Mouse (Mus musculus) midbrain, embryonic 10.5 days (tissue): ENCODE results near the gene Fntb. TPM values are rescaled to one million over a fixed set of nuclear protein-coding genes. Genes with fewer than 3 reads are reported as not detected.

Source experiments
- DNase-seq: peaks from one replicate; pipeline ENCODE4 v3.0.0-alpha.2; 2017; ENCODE audit warnings: low spot score
- H3K27ac ChIP-seq: fragments of 300-500 bp; sonication (generic); replicated peaks from 2 replicates; pipeline ENCODE4 v1.5.1; 2016; ENCODE audit warnings: mild to moderate bottlenecking
- H3K27me3 ChIP-seq: fragments of 300-500 bp; sonication (generic); 2 replicates; pipeline ENCODE4 v1.6.1; 2016; ENCODE audit warnings: low read depth, mild to moderate bottlenecking; ENCODE audit not compliant: poor library complexity, severe bottlenecking
- H3K36me3 ChIP-seq: fragments of 300-500 bp; sonication (generic); 2 replicates; pipeline ENCODE4 v1.6.1; 2016; ENCODE audit warnings: mild to moderate bottlenecking, moderate library complexity
- H3K4me1 ChIP-seq: fragments of 300-500 bp; sonication (generic); 2 replicates; pipeline ENCODE4 v1.6.1; 2016
- H3K4me3 ChIP-seq: fragments of 300-500 bp; sonication (generic); 2 replicates; pipeline ENCODE4 v1.5.1; 2016; ENCODE audit warnings: mild to moderate bottlenecking, moderate library complexity
- H3K9me3 ChIP-seq: fragments of 300-500 bp; sonication (generic); replicated peaks from 2 replicates; pipeline ENCODE4 v1.6.1; 2016; ENCODE audit warnings: mild to moderate bottlenecking
- WGBS: fragments of 180-500 bp; shearing (Covaris S2); methylation state at CpG from one replicate; pipeline ENCODE4 v1.1.7; 2016; 5-methylcytosine and 5-hydroxymethylcytosine counted together
- polyA plus RNA-seq: library from polyadenylated mRNA; unstranded; fragments of >200 nt; fragmentation: Nextera tagmentation; extraction: Ambion mirVana; gene quantifications from 2 replicates; pipeline ENCODE4 v1.2.1, GENCODE M21; 2016

Fntb gene
- polyA plus RNA-seq, 1 experiment from 2014 or later, result 49.9 TPM

DNA sequence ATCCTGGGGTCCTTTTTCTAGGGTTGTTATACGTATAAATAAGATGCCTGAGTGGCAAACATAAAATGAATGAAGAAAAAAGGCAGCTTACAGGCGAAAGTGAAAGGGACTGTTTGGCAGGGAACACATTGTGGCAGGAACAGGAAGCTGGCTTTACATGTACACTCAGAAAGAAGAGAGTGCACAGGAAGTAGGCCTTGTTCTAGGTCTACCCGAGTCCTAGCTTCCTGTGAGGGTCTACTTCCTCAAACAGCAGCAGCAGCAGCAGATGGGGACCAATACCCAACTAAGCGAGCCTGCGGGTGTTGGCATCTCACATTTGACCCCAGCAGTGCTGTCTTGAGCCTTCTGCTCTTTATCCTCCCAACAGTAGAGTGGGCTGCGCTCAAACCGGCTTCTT is 121.4 kb downstream of the Fntb start:
- Histone ChIP-seq H3K4me3 (no peak overlapping the region), H3K27me3 (no peaks in the 10 kb centered on the region), H3K4me1 (no peaks in the 10 kb centered on the region), H3K9me3 (no peaks in the 10 kb centered on the region), H3K27ac (no peak overlapping the region), H3K36me3 (peaks cover 34% of the 10 kb centered on the region)
- no peak for DNase-seq
- WGBS, result 88% methylated on average over 7 of the region's 7 CpGs

DNA sequence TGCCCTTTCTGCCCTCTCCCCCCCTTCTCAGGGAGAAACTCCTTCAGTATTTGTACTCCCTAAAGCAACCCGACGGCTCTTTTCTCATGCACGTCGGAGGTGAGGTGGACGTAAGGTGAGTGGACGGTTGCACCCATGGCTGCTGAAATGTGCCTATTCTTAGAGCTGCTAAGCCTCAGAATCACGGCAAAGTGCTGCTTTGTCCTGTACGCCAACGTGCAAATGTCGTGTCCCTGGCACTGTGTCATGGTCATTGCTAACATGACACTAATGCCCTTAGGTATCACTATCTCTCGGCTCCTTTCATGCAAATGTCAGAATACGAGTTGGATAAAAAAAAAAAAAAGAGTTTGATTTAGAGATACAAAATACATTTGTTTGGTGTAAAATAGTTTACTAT is 122.6 kb downstream of the Fntb start:
- DNase-seq, result no peak
- 93% methylated on average over 12 of the region's 12 CpGs for WGBS
- no peaks in the 10 kb centered on the region for H3K4me1 ChIP-seq
- no peaks in the 10 kb centered on the region for H3K9me3 ChIP-seq
- no peaks in the 10 kb centered on the region for H3K27me3 ChIP-seq
- no peak overlapping the region for H3K4me3 ChIP-seq
- no peak overlapping the region for H3K27ac ChIP-seq
- peaks cover 42% of the 10 kb centered on the region for H3K36me3 ChIP-seq

DNA sequence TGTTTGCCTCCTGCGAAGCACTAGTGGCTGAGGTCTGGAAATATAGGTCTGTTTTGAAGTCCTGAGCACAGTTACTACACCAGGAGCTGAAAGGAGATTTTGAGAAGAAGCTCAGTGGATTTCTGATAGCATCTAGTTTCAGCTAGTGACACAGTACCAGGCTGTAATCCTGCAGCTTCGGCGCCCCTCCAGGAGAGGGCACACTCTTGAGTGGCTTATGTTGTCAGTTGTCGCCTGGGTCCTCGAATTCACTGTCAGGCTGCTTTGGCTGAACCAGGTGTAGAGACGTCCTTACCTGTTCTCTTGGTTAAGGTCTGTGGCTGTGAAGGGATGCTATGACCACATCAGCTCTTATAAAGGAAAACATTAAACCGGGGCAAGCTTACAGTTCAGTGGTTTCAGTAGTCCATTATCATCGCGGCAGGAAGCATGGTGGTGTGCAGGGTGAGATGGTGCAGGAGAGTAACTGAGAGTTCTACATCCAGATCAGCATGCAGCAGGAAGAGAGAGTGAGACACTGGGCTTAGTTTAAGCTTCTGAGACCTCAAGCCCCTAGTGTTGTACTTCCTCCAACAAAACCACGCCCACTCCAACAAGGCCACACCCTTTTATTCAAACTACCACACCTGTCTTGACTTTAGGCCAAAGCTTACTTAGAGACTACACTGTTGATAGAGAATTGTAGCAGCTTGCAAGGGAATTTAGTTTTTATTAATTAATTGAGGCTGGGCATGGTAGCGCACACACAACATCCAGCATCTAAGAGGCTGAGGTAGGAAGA is 124.2 kb downstream of the Fntb start:
- H3K4me1 ChIP-seq, result peaks cover 6% of the 10 kb centered on the region; the same call in 1 of the 2 replicates
- H3K27ac ChIP-seq, result no peak overlapping the region
- H3K36me3 ChIP-seq, result peaks cover 36% of the 10 kb centered on the region
- H3K9me3 ChIP-seq, result no peaks in the 10 kb centered on the region
- H3K27me3 ChIP-seq, result no peaks in the 10 kb centered on the region
- no peak overlapping the region for H3K4me3 ChIP-seq
- WGBS, result 94% methylated on average over 11 of the region's 11 CpGs
- no peak for DNase-seq

DNA sequence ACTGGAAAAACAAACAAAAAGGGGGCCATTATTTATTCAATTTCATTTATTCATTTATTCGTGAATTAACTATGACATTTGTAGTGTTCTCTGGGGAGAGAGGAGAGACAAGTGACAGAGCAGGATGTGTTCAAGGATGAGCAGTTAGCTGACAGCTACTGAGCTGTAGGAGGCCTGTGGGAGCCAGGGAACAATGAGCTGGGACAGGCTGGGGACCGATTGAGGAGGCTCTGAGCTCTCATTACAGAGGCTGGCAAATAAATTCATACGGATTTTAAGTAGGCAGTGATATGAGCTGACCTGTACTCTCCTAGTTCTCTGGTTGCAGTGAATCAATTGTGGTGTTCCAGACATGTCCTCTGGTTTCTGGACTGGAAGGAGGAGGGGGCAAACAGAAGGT is 125.8 kb downstream of the Fntb start:
- H3K27ac ChIP-seq, result no peak overlapping the region
- no peaks in the 10 kb centered on the region for H3K27me3 ChIP-seq
- H3K4me3 ChIP-seq, result no peak overlapping the region
- peaks cover 12% of the 10 kb centered on the region for H3K4me1 ChIP-seq
- H3K9me3 ChIP-seq, result no peaks in the 10 kb centered on the region
- no peak for DNase-seq
- 78% methylated on average over 3 of the region's 3 CpGs for WGBS
- peaks cover 35% of the 10 kb centered on the region for H3K36me3 ChIP-seq

DNA sequence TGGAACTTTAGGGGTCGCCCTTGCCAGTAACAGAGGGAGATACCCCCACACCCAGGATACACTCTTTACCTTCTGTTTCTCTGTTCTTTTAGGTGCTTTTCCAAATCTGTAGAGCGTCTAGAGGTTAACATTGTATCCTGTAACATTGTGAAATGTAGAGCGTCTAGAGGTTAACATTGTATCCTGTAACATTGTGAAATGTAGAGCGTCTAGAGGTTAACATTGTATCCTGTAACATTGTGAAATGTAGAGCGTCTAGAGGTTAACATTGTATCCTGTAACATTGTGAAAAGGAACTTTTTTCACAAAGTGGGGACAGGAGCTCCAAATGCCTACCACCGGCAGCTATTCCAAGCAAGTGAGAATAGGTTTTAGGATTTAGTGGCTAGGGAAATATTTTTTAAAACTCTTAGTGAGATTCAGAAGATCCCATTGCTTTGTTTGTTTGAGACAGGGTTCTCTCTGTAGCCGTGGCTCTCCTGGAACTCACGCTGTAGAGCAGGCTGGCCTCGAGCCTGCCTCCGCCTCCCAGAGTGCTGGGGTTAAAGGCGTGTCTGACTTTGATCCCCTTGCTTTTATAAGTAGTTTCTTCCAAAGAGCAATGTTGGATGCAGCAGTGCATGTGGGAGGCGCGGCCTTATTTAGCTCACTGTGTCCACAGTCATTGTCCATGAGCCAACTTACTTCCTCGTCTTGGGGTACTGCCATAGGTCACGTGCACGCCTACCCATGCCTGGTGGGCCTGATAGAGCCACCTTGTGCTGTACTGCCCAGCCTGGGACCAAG is 127.7 kb downstream of the Fntb start:
- no peak for DNase-seq
- Histone ChIP-seq H3K27me3 (no peaks in the 10 kb centered on the region), H3K4me1 (peaks cover 12% of the 10 kb centered on the region), H3K36me3 (peaks cover 33% of the 10 kb centered on the region), H3K4me3 (no peak overlapping the region), H3K9me3 (no peaks in the 10 kb centered on the region), H3K27ac (no peak overlapping the region)
- 91% methylated on average over 16 of the region's 16 CpGs for WGBS

DNA sequence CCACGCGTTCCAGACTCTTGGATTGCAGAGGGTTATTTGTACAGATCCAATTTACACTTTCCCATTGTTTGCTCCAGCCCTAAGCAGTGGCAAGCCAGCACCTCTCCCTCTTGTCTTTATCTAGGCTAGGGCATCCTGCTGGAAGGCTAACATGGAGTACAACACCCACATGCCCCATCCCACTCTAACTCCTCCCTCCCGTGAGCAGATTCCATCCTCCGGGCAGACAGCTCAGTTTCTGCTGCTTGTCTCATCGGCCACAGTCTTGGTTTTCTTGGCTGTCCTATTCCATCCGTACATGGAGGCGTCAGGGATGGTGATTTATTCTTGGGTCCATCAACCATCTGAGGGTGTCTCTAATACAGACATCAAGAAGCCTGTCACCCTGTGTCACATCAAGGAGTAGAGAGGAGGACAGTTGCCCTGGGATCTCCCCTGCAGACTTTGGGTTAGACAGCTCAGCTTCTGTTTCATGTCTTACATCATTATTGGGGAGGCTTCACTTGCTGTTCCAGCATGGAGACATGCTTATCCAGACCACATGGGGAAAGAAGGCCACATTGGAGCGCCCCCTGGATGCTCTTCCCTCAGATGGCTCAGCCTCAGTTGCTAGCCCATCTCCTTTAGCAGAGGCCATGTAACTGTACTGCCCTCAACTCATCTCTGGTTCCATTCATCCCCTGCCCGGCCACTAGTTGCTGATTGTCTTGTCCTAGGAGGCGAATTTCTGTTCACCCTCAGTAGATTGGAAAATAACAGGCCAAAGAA is 129.6 kb downstream of the Fntb start:
- WGBS, result 84% methylated on average over 10 of the region's 10 CpGs
- Histone ChIP-seq H3K27me3 (no peaks in the 10 kb centered on the region), H3K9me3 (no peaks in the 10 kb centered on the region), H3K27ac (no peak overlapping the region), H3K4me1 (peaks cover 12% of the 10 kb centered on the region), H3K36me3 (peaks cover 25% of the 10 kb centered on the region), H3K4me3 (no peak overlapping the region)
- DNase-seq, result no peak

DNA sequence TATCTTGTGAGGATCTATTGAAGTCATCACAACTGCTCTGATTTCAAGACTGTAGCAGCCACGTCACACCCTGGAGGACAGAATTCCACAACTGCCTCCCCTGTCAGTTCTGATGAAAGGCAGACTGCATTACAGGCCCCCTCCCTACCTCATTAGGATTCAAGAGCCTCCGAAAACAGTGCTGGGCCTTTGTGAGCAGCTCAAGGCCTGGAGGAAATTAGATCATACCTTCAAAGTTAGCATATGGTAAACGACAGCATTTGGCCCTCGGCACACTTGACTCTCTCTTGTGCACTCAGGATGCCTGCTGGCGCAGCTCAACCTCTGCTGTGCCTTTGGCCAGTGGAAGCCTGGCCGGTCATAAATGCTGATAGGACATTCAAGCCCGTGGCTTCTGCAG is 130.4 kb downstream of the Fntb start:
- 61% methylated on average over 7 of the region's 7 CpGs for WGBS
- H3K27ac ChIP-seq, result peak overlapping the region; percentile 23; the same call in 1 of the 2 replicates
- peaks cover 12% of the 10 kb centered on the region for H3K4me1 ChIP-seq
- H3K9me3 ChIP-seq, result no peaks in the 10 kb centered on the region
- no peak for DNase-seq
- H3K36me3 ChIP-seq, result peaks cover 26% of the 10 kb centered on the region
- H3K4me3 ChIP-seq, result no peak overlapping the region
- no peaks in the 10 kb centered on the region for H3K27me3 ChIP-seq

DNA sequence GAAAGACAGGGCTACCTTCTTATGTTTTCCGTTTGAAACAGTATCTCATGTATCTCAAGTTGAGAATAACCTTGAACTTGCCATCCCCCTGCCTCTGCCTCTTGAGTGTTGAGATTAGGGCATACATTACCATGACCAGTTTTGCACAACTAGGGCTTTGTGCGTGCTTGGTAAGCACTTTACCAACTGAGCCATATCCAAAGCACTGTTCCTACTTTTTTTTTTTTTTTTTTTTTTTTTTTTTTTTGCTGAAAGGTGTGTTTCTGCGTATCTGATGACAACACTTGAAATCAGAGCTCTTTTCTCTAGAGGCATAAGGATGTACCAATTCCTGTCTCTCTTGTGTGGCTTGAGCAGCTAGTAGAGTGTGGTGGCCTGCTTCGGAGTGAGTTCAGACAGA is 131.2 kb downstream of the Fntb start:
- Histone ChIP-seq H3K9me3 (no peaks in the 10 kb centered on the region), H3K4me3 (no peak overlapping the region), H3K4me1 (peaks cover 12% of the 10 kb centered on the region), H3K27ac (no peak overlapping the region), H3K27me3 (no peaks in the 10 kb centered on the region), H3K36me3 (peaks cover 31% of the 10 kb centered on the region)
- 97% methylated on average over 4 of the region's 4 CpGs for WGBS
- no peak for DNase-seq

DNA sequence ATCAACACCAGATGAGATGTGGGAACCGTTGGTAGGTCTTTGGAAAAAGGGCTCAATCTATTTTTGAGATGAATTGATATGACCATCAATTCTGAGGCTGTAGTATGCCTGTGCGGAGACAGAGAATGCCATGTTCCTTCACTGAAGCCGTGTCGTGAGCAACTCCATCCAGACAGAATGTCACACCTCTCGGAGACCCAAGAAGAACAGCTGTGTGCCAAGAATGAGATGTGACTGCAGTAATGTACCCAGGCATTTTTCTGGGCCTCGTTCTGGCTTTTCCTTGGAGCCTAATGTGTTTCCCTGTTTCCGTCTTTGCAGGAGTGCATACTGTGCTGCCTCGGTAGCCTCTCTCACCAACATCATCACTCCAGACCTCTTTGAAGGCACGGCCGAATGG is 131.6 kb downstream of the Fntb start:
- Histone ChIP-seq H3K4me3 (no peak overlapping the region), H3K9me3 (no peaks in the 10 kb centered on the region), H3K4me1 (peaks cover 12% of the 10 kb centered on the region), H3K27me3 (no peaks in the 10 kb centered on the region), H3K36me3 (peaks cover 28% of the 10 kb centered on the region), H3K27ac (no peak overlapping the region)
- no peak for DNase-seq
- WGBS, result 91% methylated on average over 10 of the region's 10 CpGs

DNA sequence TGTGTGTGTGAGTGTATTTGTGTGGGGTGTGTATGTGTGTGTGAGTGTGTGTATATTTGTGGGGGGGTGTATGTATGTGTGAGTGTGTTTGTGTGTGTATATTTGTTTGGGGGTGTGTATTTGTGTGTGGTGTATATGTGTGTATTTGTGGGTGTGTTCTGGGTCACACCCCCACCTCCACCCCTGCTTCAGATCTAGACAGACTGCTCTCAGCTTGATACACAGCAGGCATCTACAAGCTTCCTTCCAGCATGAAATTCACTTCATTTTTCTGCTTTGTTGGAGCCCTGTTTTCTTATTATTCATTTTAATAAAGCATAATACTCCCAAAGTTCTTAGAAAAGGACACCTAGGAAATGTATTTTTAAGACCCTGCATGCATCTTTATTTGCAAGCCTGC is 132.8 kb downstream of the Fntb start:
- peaks cover 22% of the 10 kb centered on the region for H3K36me3 ChIP-seq
- no peak overlapping the region for H3K27ac ChIP-seq
- no peaks in the 10 kb centered on the region for H3K9me3 ChIP-seq
- peaks cover 12% of the 10 kb centered on the region for H3K4me1 ChIP-seq
- H3K27me3 ChIP-seq, result no peaks in the 10 kb centered on the region
- H3K4me3 ChIP-seq, result no peak overlapping the region
- no peak for DNase-seq

DNA sequence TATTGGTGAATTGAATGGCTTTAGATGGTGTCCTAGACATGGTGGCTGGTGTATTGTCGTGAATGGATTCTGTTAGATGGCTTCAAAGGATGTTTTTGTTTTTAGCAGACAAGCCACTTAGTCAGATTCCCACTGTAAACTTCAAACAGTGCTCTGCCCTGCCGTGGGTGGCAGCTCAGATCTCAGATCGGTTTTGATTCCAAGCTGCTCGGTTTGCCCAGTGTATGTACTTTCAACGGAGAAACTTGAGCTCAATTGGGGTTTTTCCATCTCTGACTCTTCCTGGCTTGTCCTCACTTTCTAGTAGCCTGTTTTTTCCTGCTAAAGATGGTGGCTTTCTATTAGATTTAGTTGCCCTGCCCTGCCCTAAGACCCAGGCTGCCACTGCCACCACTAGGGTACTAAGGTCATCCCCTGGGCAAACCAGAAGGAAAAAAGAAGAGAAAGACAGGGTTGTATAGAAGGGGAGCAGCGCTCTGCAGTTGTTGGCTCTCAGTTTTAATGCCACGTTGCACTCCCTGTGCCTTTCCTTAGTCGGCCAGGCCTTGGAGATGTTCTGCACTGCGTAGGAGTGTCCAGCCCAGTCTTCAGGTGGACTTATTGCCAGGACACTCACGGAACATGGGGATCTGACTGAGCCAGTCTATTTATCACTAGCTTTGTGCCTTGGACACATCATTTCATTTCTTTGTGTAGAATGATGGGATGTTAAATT is 134.0 kb downstream of the Fntb start:
- H3K27ac ChIP-seq, result no peak overlapping the region
- H3K36me3 ChIP-seq, result peaks cover 22% of the 10 kb centered on the region
- H3K27me3 ChIP-seq, result no peaks in the 10 kb centered on the region
- no peak for DNase-seq
- WGBS, result 87% methylated on average over 10 of the region's 10 CpGs
- H3K4me3 ChIP-seq, result no peak overlapping the region
- peaks cover 6% of the 10 kb centered on the region for H3K4me1 ChIP-seq
- H3K9me3 ChIP-seq, result no peaks in the 10 kb centered on the region

DNA sequence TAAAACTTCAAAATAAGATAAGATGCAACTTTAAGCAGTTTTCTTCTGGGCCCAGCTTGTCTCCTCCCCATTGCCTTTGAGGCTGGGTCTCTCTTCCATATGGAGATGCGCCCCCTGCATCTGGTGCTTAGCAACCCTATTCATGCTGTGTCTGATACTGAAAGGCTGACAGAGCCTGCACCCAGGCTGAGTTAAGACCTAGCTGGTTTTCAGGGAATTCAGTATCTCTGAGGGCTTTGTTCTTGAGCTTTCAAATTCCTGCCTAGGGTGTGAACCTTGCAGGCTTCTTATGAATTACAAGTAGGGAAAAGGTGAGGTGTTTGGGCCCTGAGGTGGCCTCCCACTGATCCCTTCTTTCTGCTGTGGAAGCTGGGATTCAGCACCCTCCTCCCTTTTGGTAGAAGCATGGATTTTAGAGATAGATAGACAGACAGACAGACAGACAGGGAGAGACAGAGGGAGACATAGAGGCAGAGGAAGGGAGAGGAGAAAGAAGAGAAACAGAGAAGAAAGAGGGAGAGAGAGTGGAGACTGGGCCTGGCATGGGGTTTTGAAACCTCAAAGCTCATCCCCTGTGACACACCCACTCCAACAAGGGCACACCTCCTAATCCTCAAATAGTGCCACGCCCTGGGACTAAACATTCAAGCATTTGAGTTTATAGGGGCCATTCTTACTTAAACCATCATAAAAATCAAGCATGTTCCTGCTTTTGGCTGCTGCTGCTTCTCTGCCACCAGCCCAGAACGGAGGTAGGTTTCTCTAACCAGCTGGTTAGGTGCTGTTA is 136.3 kb downstream of the Fntb start:
- Histone ChIP-seq H3K9me3 (no peaks in the 10 kb centered on the region), H3K27ac (no peak overlapping the region), H3K4me1 (no peaks in the 10 kb centered on the region), H3K4me3 (no peak overlapping the region), H3K27me3 (no peaks in the 10 kb centered on the region), H3K36me3 (peaks cover 22% of the 10 kb centered on the region)
- DNase-seq, result no peak
- WGBS, result 68% methylated on average over 3 of the region's 3 CpGs
